Mouse (Mus musculus) stomach, postnatal 0 days (tissue): ENCODE measurements at regions not wholly inside any gene's neighbourhood (a gene's known extent, or its start where the extent isn't known, plus 50 kb on each side); places are given as distances from the start of the nearest gene placed in this dataset.

Source experiments
- CTCF ChIP-seq: IDR thresholded peaks from 2 replicates; pipeline ENCODE4 v1.5.1; 2016; ENCODE audit warnings: antibody characterized with exemption, low read depth, mild to moderate bottlenecking, moderate library complexity
- EP300 ChIP-seq: optimal IDR thresholded peaks from 2 replicates; pipeline ENCODE3; 2016; ENCODE audit warnings: antibody characterized with exemption

GRCm38 (mm10) chr19:27537066-27537465 lies 107.4 kb upstream of the Pum3 start:
- no peak for TF ChIP-seq CTCF
- no peak for TF ChIP-seq EP300
